Mouse (Mus musculus) layer of hippocampus, adult 9-10 months (tissue): ENCODE results near the gene Vmn2r22.
"Not testable (repeated sequence)": the region's sequence is repeated elsewhere in the genome, so short reads cannot be mapped to it uniquely, and the experiment has no call there.

Experiments
- DNase-seq: peaks from one replicate; pipeline ENCODE4 v3.0.0; 2022; ENCODE audit warnings: low spot score

Vmn2r22 gene

GRCm38 (mm10) chr6:123650625-123651024, at the start of gene Vmn2r22:
Gene Vmn2r22, minus strand, starts transcription at chr6:123650725.
- not testable (repeated sequence) for DNase-seq

- DNase-seq = no peak
Observed at GRCm38 (mm10) chr6:123697213-123697612, 46.7 kb upstream of the Vmn2r22 start.

DNA sequence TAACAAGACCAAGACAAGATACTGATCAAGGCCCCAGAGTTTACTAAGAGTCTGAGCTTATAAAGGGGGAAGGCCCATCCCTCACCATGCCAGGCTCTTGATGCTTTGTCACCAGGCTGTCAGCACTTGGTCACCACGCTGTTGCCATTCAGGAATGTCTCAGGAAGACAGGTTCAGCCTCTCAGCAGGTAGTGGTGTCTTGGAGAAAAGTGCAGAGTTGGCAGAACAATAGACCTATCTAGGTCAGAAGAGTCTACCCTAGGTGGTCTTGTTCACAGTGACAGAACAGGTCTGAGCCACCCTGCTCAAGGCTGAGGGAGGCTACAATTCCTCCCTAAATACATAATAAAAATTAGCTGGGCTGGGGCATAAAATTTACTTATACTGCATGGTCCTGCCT, 46.1 kb upstream of the Vmn2r22 start:
- not testable (repeated sequence) for DNase-seq

DNA sequence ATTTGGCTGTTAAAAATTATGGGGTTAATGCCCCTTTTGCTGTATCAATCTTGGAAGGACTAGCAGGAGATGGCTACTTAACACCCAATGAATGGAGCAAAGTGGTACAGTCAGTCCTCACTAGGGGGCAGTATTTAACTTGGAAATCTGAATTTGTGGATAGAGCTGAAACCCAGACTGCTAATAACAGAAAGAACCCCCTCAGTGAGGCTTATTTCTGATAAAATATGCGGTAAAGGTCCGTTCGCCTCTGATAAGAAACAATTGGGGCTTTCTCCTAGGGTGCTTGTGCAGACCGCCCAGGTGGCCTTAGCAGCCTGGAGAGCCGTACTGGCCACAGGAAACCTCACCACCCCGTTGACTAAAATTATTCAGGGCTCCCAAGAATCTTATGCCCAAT, 6.5 kb upstream of the Vmn2r22 start:
- DNase-seq = no peak

DNA sequence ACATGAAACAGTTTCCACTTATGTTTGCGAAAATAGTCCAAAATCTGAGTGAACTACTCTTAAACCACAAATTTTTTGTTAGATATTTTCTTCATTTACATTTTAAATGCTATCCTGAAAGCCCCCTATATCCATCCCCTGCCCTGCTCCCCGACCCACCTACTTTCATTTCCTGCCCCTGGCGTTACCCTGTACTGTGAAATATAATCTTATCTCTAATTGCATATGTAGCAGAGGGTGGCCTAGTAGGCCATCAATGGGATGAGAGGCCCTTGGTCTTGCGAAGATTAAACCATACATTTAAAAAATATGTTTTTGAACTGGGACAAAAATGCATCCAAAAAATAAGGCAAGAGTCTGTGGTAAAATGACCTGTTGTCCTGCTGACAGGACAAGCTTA, 11.1 kb downstream of the Vmn2r22 start:
- DNase-seq = not testable (repeated sequence)

GRCm38 (mm10) chr6:123623784-123624183, 26.7 kb downstream of the Vmn2r22 start:
- not testable (repeated sequence) for DNase-seq

DNA sequence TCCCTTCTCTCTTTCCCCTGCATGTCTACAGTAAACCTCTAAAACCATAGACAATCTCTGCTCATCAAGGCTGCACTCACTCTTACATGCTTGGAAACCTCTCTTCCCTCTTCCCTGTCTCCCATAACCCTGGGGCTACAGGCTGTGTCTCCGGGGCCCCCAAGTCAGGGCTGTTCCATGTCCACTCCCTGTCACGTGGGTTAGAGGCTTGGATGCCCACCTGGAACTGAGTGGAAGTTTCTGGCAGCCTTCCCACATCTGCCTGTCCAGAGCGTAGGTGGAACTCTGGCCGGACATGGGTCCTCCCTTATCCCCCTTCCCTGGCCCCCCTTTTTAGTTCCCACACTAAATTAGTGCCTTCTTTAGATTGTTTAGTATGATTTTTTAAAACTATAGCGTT, 62.2 kb downstream of the Vmn2r22 start:
- DNase-seq = not testable (repeated sequence)

DNA sequence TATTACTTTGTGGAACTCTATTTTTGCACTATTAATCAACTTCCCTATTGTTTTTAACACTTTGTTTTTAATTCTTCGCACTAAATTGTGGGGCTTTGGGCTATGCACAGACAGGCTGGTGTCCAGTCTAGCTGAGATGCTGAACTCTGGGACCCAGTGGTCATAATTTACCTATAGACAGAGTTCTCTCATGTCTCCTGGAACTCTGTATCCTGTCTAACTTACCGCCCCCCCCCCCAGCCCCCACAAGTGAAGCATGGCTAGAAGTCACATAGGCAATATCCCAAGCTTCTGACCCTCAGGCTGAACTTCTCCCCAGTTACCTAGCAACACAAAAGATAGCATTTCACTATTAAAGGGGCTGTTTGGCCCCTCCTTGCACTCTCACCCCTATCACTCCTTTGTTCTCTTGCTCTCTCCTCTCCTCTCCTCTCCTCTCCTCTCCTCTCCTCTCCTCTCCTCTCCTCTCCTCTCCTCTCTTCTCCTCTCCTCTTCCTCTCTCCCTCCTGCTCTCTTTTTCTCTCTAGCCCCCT, 62.7 kb downstream of the Vmn2r22 start:
- not testable (repeated sequence) for DNase-seq

DNA sequence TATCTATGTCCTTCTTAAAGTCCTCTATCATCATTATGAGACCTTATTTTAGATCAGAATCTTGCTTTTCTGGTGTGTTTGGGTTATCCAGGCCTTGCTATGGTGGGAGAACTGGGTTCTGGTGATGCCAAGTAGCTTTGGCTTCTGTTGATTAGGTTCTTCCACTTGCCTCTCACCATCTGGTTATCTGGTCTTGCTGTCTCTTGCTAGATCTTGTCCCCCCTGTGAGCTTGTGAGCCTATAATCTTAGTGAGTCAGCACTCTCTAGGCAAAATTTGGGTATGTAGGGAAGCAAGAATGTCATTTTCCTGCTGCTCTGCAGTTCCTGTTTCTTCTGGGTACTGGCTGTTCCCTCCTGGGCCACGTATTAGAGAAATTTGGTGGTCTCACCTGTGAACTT, 66.5 kb downstream of the Vmn2r22 start:
- DNase-seq = not testable (repeated sequence)

- DNase-seq = not testable (repeated sequence)
Observed at GRCm38 (mm10) chr6:123574698-123575097, 75.8 kb downstream of the Vmn2r22 start.
